Mouse (Mus musculus): ENCODE measurements around the gene Hoxb9.

DNA sequence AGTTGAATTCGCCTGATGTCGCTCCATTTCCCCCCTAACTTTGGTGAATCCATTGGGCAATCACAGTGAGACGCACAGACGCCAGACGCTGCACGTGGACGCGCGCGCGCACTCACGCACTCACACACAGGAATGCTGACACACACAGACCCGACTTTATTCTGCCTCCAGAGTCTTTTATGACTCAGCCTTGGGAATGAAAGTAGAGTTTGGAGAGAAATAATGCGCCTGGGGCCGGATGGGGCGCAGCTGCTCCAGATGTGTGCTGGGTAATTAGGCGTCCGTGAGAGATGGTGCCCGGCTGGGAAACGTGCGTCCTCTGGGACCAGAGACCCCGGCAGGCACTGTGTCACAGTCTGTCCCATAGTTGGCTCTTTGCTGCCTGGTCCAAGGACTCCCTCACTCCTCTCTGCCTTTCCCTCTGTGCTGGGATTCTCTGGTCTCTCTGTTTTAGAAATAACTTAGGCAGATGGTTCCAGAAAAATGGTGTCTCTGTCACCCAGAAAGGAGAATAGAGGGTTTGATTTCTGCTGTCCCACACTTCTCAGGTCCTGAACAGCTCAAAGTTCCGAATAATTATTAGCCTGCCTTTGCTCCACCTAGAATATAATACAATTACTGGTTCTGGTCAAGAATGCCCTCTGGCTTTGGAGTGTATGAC is 10.8 kb upstream of the Hoxb9 start:
- no peak for TF ChIP-seq CHD2 (IDR thresholded peaks at IDR 0.05; ENCODE audit: low read depth, low read length)
- no peak for TF ChIP-seq ZNF384 (IDR thresholded peaks at IDR 0.05; ENCODE audit: low read depth, low read length)
- TF ChIP-seq ZC3H11A (IDR thresholded peaks at IDR 0.05; ENCODE audit: borderline replicate concordance, low read depth, low read length): no peak

All from ES-E14 (cell line).